Mouse (Mus musculus) cerebellum, adult 11 months (tissue): ENCODE results near the gene Zfr.
A peak's percentile ranks its signal among the peaks of the same experiment; 100 is the strongest.
"Not testable (repeated sequence)": the region's sequence is repeated elsewhere in the genome, so short reads cannot be mapped to it uniquely, and the experiment has no call there.

ENCODE experiments used
- DNase-seq: peaks from one replicate; pipeline ENCODE4 v3.0.0; 2022

Gene Zfr

GRCm38 (mm10) chr15:12195966-12196365 is 78.3 kb downstream of the Zfr start:
- no peak for DNase-seq

- peak; percentile 64 for DNase-seq
Observed at GRCm38 (mm10) chr15:12196410-12197191, 79.0 kb downstream of the Zfr start.

GRCm38 (mm10) chr15:12197361-12197760 is 79.7 kb downstream of the Zfr start:
- no peak for DNase-seq

GRCm38 (mm10) chr15:12200021-12200420 is 82.4 kb downstream of the Zfr start:
- no peak for DNase-seq

- no peak for DNase-seq
Observed at GRCm38 (mm10) chr15:12201856-12202255, 84.2 kb downstream of the Zfr start.

- no peak for DNase-seq
Observed at GRCm38 (mm10) chr15:12202456-12202855, 84.8 kb downstream of the Zfr start.

- DNase-seq = not testable (repeated sequence)
Observed at GRCm38 (mm10) chr15:12203008-12203407, 85.4 kb downstream of the Zfr start.

GRCm38 (mm10) chr15:12203512-12204318 is 86.1 kb downstream of the Zfr start:
- DNase-seq = no peak

GRCm38 (mm10) chr15:12204319-12205159 is 86.9 kb downstream of the Zfr start, which contains the start of gene Mtmr12:
TSS of gene Mtmr12 (plus strand) at chr15:12205028.
- peak; percentile 100 for DNase-seq

GRCm38 (mm10) chr15:12205160-12205901 is 87.7 kb downstream of the Zfr start:
- DNase-seq = no peak

GRCm38 (mm10) chr15:12205902-12206645 is 88.4 kb downstream of the Zfr start:
- DNase-seq = no peak

- no peak for DNase-seq
Observed at GRCm38 (mm10) chr15:12206646-12207222, 89.1 kb downstream of the Zfr start.

- no peak for DNase-seq
Observed at GRCm38 (mm10) chr15:12207556-12208090, 90.0 kb downstream of the Zfr start.

- DNase-seq = peak; percentile 81
Observed at GRCm38 (mm10) chr15:12211577-12211976, 93.9 kb downstream of the Zfr start.

- DNase-seq = no peak
Observed at GRCm38 (mm10) chr15:12212266-12212665, 94.6 kb downstream of the Zfr start.

GRCm38 (mm10) chr15:12214531-12215414 is 97.1 kb downstream of the Zfr start:
- no peak for DNase-seq

GRCm38 (mm10) chr15:12215415-12215718 is 97.7 kb downstream of the Zfr start:
- peak; percentile 67 for DNase-seq

- DNase-seq = no peak
Observed at GRCm38 (mm10) chr15:12216119-12216518, 98.5 kb downstream of the Zfr start.

GRCm38 (mm10) chr15:12216798-12217197 is 99.2 kb downstream of the Zfr start:
- no peak for DNase-seq

GRCm38 (mm10) chr15:12217332-12217731 is 99.7 kb downstream of the Zfr start:
- DNase-seq = not testable (repeated sequence)
